8 mouse cellular contexts compared by ENCODE assay signal in genomic region chr8:106935324-106935869, GRCm38 (mm10). TPM values are rescaled to one million over a fixed set of nuclear protein-coding genes. Genes with fewer than 3 reads are reported as not detected.
DNase-seq lines count a peak whose midpoint lies in the region; ATAC-seq lines count a peak whose summit lies in the region.

Gene Sntb2, plus strand, starts transcription at chr8:106935750.

- H3K4me2 ChIP-seq in hindbrain, embryonic 16.5 days (ENCODE audit: low read length): peak within 1 kb of the TSS; percentile 92

- under 1% methylated on average over 26 of the region's 41 CpGs for WGBS in hindbrain, embryonic 16.5 days
- under 1% methylated on average over 32 of the region's 41 CpGs for WGBS in macrophage (ENCODE audit: missing documents)

- peak within 1 kb of the TSS; percentile 90 for H3K27ac ChIP-seq in hindbrain, embryonic 16.5 days (ENCODE audit: low read depth, low read length)
- peak within 1 kb of the TSS; percentile 57 for H3K27ac ChIP-seq in macrophage

- no peaks in the 10 kb centered on the region for H3K9me3 ChIP-seq in hindbrain, embryonic 16.5 days (ENCODE audit: control insufficient read depth, low read length)

- H3K36me3 ChIP-seq in hindbrain, embryonic 16.5 days (ENCODE audit: control insufficient read depth, insufficient read depth, low read length): no peaks in the 10 kb centered on the region
- H3K36me3 ChIP-seq in macrophage (ENCODE audit: inconsistent target): no peaks in the 10 kb centered on the region

- H3K27me3 ChIP-seq in hindbrain, embryonic 16.5 days (replicated peaks; ENCODE audit: control insufficient read depth, insufficient read depth, low read length): peaks cover 4% of the 10 kb centered on the region

- H3K9ac ChIP-seq in hindbrain, embryonic 16.5 days (ENCODE audit: low read depth, low read length): peak within 1 kb of the TSS; percentile 90

- H3K4me3 ChIP-seq in hindbrain, embryonic 16.5 days (ENCODE audit: low read length): peak within 1 kb of the TSS; percentile 90
- H3K4me3 ChIP-seq in macrophage (ENCODE audit: inconsistent target): peak within 1 kb of the TSS; percentile 67

- DNase-seq in NIH3T3 (ENCODE audit: low read depth): peak; percentile 98
- peak; percentile 91 for DNase-seq in cerebellum, adult 9-11 months
- DNase-seq in frontal cortex, postnatal 36 days (ENCODE audit: low spot score in 2 of 2): peak; percentile 83 to 87
- peak; percentile 80 to 91 for DNase-seq in left cerebral cortex, adult 18-20 months (ENCODE audit: low spot score in 2 of 2)
- DNase-seq in right cerebral cortex, adult 18-20 months: peak; percentile 90
- peak; percentile 78 for DNase-seq in urinary bladder, postnatal 10 days (ENCODE audit: low spot score)

- peaks cover 42% of the 10 kb centered on the region for H3K79me2 ChIP-seq in macrophage (ENCODE audit: inconsistent target)

- peaks cover 18% of the 10 kb centered on the region for H3K4me1 ChIP-seq in hindbrain, embryonic 16.5 days (ENCODE audit: control insufficient read depth, insufficient read depth, low read depth, low read length)

- peak; percentile 88 for ATAC-seq in hindbrain, embryonic 16.5 days

RNA-seq across cellular contexts. Expression of gene Sntb2, which starts in this region (rescaled TPM):
- 4.7 and 4.9 TPM in 2 replicates for polyA plus RNA-seq in hindbrain, embryonic 16.5 days (2015; fragmentation: Nextera tagmentation; extraction: Ambion mirVana)
- total RNA-seq in left cerebral cortex, adult 18-20 months (2021): 10 to 100 TPM; 20.8 to 21.3 TPM
- 10 to 100 TPM; 18.2 to 50.8 (median 32.8) TPM for total RNA-seq in macrophage (2018; cell fraction: chromatin; rRNA removed)
- total RNA-seq in macrophage (2018; cell fraction: cytosol; rRNA removed): 10 to 100 TPM in 24 of 26 experiments, 1 to 10 TPM in 2; 9.7 to 18.9 (median 13.0) TPM
- 10 to 100 TPM; 16.4 to 48.6 (median 27.7) TPM for total RNA-seq in macrophage (2018; cell fraction: nucleus; rRNA removed)
- 7.2 to 10.1 TPM (median 8.4 TPM) in 3 replicates for polyA plus RNA-seq in macrophage (2018)

Comparison
In these comparisons a context has a peak if more than half of its experiments do, and no peak if none do; other contexts are left out.
1. Peak in every context shown above with its lines: DNase-seq, ATAC-seq, H3K4me3 ChIP-seq and H3K27ac ChIP-seq.